Mouse (Mus musculus) thymus, adult 2 months (tissue): Measurements from ENCODE around the gene Arid2. TPM values are rescaled to one million over a fixed set of nuclear protein-coding genes. Genes with fewer than 3 reads are reported as not detected.
A peak's percentile ranks its signal among the peaks of the same experiment; 100 is the strongest.

Experiments used
- DNase-seq: peaks from one replicate; pipeline ENCODE4 v3.0.0; 2021
- H3K27ac ChIP-seq: fragments of 200-500 bp; 2 replicates; pipeline ENCODE4 v1.5.1; 2012; ENCODE audit warnings: low read length, control low read depth; ENCODE audit not compliant: control insufficient read depth, insufficient read depth
- H3K27me3 ChIP-seq: fragments of 200-500 bp; 2 replicates; pipeline ENCODE4 v1.6.1; 2012; ENCODE audit warnings: mild to moderate bottlenecking, low read length, moderate library complexity, mixed read lengths; ENCODE audit not compliant: control insufficient read depth, insufficient read depth
- H3K36me3 ChIP-seq: fragments of 200-500 bp; 2 replicates; pipeline ENCODE4 v1.6.1; 2012; ENCODE audit warnings: mild to moderate bottlenecking, low read length, moderate library complexity; ENCODE audit not compliant: control insufficient read depth, insufficient read depth
- H3K4me1 ChIP-seq: fragments of 200-500 bp; replicated peaks from 2 replicates; pipeline ENCODE4 v1.6.1; 2012; ENCODE audit warnings: low read length; ENCODE audit not compliant: control insufficient read depth, insufficient read depth
- H3K4me3 ChIP-seq: fragments of 200-500 bp; 2 replicates; pipeline ENCODE4 v1.5.1; 2012; ENCODE audit warnings: mild to moderate bottlenecking, low read length, control low read depth, moderate library complexity; ENCODE audit not compliant: control insufficient read depth, insufficient read depth
- CTCF ChIP-seq: fragments of 200-500 bp; IDR thresholded peaks from 2 replicates; pipeline ENCODE4 v1.5.1; 2012; ENCODE audit warnings: mild to moderate bottlenecking, control low read depth, low read length, moderate library complexity, borderline replicate concordance; ENCODE audit not compliant: control insufficient read depth, poor library complexity, insufficient read depth; ENCODE audit errors: extremely low read depth
- POLR2A ChIP-seq: fragments of 200-500 bp; IDR thresholded peaks from 2 replicates; pipeline ENCODE4 v1.6.1; 2012; ENCODE audit warnings: mild to moderate bottlenecking, low read length, control low read depth, moderate library complexity; ENCODE audit not compliant: control insufficient read depth, poor library complexity, insufficient read depth; ENCODE audit errors: extremely low read depth
- WGBS: fragments of 180-500 bp; shearing (Covaris S2); methylation state at CpG from one replicate; pipeline ENCODE4 v1.1.7; 2018; 5-methylcytosine and 5-hydroxymethylcytosine counted together
- polyA plus RNA-seq: library from polyadenylated mRNA; depleted of rRNA; stranded (reverse); fragments of >200 nt; gene quantifications from 2 replicates; pipeline ENCODE4 v1.2.3, GENCODE M21; 2012

Gene Arid2
- polyA plus RNA-seq, 1 experiment = 70.8 TPM

DNA sequence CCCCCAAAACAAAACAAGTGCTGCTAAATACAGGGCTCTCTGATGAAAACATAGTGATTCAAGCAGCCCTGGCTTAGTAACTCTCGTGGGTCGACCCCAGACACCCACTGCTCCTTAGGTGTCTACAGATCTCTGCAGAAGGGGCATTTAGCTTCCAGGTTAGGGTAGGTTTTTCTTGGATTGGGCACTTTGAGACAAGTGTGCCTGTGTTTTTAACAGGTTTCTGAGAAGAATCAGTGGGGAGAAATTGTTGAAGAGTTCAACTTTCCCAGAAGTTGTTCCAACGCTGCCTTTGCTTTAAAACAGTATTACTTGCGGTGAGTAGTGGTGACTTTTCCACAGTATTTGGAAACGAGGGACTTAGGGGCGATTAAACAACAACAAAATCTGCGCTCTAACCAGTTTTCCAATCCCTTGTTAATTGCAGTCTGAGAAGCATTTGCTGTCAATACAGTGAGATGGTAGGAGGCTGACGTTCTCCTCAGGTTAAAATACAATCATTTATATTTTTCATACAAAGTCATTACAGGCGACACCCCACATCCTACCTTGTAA lies 1.6 kb downstream of the Arid2 start:
- no peaks in the 10 kb centered on the region for H3K4me1 ChIP-seq
- H3K4me3 ChIP-seq = peak overlapping the region; percentile 100
- no peak for TF ChIP-seq CTCF
- TF ChIP-seq POLR2A = no peak
- H3K36me3 ChIP-seq = no peaks in the 10 kb centered on the region
- DNase-seq = peak; percentile 21
- H3K27me3 ChIP-seq = no peaks in the 10 kb centered on the region
- WGBS = 14% methylated on average over 9 of the region's 9 CpGs
- peak overlapping the region; percentile 98 for H3K27ac ChIP-seq

DNA sequence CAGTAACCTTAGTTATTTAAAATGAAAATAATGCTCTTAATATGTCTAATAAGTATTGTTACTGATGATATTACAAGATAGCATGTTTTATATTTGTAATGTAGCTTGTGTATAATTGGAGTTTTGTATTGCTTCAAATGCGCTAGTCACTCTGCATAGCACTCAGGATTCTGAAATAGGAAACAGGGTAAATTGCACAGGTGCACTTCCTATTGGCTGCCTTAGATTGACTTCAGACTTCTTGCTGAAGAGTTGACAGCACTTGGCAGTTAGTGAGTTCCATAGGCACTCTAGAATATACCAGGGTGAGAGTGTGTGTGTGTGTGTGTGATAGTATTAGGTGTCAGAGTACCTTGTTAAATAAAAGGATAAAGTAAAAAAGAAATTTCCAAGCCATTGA lies 2.7 kb downstream of the Arid2 start:
- no peaks in the 10 kb centered on the region; the same call in 1 of the 2 replicates for H3K36me3 ChIP-seq
- H3K4me1 ChIP-seq = peaks cover under 1% of the 10 kb centered on the region; the same call in 1 of the 2 replicates
- TF ChIP-seq POLR2A (no peak), CTCF (no peak)
- DNase-seq = no peak
- H3K4me3 ChIP-seq = no peak overlapping the region
- WGBS = 27% methylated on average over 1 of the region's 1 CpGs
- no peak overlapping the region for H3K27ac ChIP-seq
- no peaks in the 10 kb centered on the region for H3K27me3 ChIP-seq

DNA sequence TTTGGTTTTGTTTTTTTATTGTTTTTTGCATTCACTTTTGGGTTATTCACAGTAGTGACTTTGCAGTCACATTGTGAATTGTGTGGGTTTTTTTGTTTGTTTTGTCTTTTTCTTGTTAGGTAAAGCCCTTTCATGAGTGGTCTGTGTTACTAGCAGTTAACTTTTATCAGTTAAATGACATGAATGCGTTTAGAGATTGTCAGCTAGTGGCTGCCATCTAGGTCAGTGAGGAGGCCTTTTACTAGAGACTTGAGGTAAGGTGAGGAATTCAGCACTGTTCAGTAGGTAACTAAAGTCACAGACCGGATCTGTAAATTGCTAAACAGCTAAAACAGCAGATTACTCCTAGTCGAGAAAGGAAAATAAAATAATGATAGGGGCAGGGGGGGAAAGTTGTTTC lies 6.1 kb downstream of the Arid2 start:
- Histone ChIP-seq H3K4me3 (no peak overlapping the region), H3K27me3 (no peaks in the 10 kb centered on the region), H3K36me3 (no peaks in the 10 kb centered on the region; the same call in 1 of the 2 replicates), H3K27ac (no peak overlapping the region), H3K4me1 (peaks cover 17% of the 10 kb centered on the region)
- 88% methylated on average over 3 of the region's 3 CpGs for WGBS
- TF ChIP-seq POLR2A (no peak), CTCF (no peak)
- DNase-seq = no peak

DNA sequence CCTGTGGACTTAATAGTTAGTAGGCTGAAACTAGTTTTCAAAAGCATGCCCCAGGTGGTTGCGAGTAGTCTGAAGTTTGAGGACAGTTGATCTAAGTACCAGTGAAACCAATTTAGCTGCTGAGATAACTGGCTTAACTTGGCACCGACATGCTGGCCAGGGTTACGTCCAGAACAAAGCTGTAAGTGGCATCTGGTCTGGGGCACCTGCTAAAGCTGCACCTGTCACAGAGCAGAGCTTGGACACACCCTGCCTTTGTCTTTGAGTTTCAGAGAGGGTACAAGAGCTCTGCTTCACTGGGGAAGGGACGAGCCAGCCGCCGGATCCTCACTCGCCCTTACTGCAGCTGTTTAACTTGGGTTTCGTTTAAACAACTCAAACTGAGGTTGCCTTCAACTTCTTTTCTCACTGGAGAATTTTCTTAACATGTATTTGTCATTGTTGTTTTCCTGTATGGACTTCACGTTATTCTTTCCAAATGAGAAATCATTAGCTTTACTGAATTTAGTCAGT lies 9.8 kb downstream of the Arid2 start:
- 37% methylated on average over 9 of the region's 9 CpGs for WGBS
- Histone ChIP-seq H3K4me3 (peak overlapping the region; percentile 5; the same call in 1 of the 2 replicates), H3K36me3 (peaks cover 1% of the 10 kb centered on the region; the same call in 1 of the 2 replicates), H3K4me1 (peaks cover 19% of the 10 kb centered on the region), H3K27me3 (no peaks in the 10 kb centered on the region), H3K27ac (peak overlapping the region; percentile 86)
- peak; percentile 38 for DNase-seq
- TF ChIP-seq CTCF = no peak
- TF ChIP-seq POLR2A = no peak

DNA sequence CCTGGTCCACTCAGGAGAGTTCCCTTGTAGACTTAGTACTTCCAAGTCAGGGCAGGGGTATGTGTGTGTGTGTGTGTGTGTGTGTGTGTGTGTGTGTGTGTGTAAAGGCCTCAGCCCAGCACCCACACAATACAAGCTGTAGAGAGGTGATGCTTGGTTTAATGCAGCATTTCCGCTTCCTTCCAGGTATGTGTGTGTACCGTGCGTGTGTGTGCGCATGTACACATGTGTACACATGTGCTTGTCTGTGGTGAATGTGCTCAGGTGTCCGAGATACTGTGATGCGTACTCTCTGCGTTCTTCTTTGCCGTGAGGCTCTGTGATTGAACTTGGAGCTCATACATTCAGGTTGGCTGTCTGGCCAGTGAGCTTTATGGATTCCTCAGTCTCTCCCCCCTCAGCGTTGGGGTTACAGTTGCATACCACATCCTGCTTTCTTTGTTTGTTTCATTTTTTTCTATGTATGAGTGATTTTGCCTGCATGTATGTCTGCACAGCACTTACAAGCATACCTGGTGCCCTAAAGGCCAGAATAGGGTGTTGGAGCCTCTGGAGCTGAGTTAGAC lies 10.4 kb downstream of the Arid2 start:
- peaks cover 5% of the 10 kb centered on the region; the same call in 1 of the 2 replicates for H3K36me3 ChIP-seq
- peak overlapping the region; percentile 18; the same call in 1 of the 2 replicates for H3K4me3 ChIP-seq
- DNase-seq = peak; percentile 67
- H3K27ac ChIP-seq = peak overlapping the region; percentile 86
- 29% methylated on average over 9 of the region's 9 CpGs for WGBS
- TF ChIP-seq CTCF = no peak
- TF ChIP-seq POLR2A = no peak
- H3K4me1 ChIP-seq = peaks cover 19% of the 10 kb centered on the region
- no peaks in the 10 kb centered on the region for H3K27me3 ChIP-seq

DNA sequence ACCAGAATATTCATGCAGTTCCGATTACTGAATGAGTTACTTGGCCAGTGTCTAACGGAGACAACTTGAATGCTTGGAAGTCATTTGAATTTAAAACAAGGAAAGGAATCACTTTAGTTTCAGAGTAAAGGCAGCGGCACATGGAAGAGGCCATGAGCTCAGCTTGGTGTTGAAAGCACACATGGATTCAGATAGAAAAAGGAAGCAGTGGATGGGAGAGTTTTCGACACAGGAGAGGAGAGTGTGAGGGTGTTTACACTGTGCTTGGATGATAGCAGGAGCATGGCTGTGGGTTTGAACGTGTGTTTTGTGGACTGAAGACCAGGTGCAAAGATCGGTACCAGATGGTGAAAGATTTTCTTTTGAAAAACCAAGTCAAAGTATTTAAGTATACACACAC lies 22.0 kb downstream of the Arid2 start:
- Histone ChIP-seq H3K4me1 (peaks cover 8% of the 10 kb centered on the region), H3K27ac (peak overlapping the region; percentile 63), H3K36me3 (peaks cover 8% of the 10 kb centered on the region; the same call in 1 of the 2 replicates), H3K27me3 (no peaks in the 10 kb centered on the region), H3K4me3 (no peak overlapping the region)
- WGBS = 50% methylated on average over 6 of the region's 6 CpGs
- DNase-seq = no peak
- no peak for TF ChIP-seq CTCF
- no peak for TF ChIP-seq POLR2A

DNA sequence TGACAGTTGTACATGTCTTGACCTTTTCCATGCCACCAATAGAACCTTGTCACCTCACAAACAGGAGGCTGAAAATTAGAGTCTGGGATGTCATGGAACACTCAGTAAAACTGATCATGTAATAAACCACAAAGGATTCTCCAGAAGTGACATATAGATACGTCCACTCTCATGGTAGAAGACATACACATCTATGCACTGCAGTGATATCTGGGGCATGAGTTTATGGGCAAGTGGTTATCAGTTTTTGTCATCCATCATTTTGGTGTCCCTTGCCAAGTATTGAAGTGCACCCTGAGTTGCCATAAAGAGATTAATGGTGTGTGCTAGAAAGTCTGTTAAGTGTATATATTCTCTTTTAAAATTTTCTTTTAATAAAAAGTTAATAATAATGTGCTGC lies 25.6 kb downstream of the Arid2 start:
- H3K4me3 ChIP-seq = no peak overlapping the region
- H3K4me1 ChIP-seq = peaks cover 11% of the 10 kb centered on the region
- no peaks in the 10 kb centered on the region for H3K27me3 ChIP-seq
- 100% methylated on average over 1 of the region's 1 CpGs for WGBS
- no peak for DNase-seq
- peaks cover 5% of the 10 kb centered on the region; the same call in 1 of the 2 replicates for H3K36me3 ChIP-seq
- no peak overlapping the region for H3K27ac ChIP-seq
- TF ChIP-seq CTCF = no peak
- TF ChIP-seq POLR2A = no peak
